ENCODE assay signal across 32 mouse cellular contexts in genomic region chr2:73877891-73878290, GRCm38 (mm10).
"Had no signal": no experiment of that assay in that cellular context is flagged by ENCODE, and none has a peak within 500 bp of the region (broad histone marks: within the 10 kb centered on the region; RNA-seq: fewer than 3 reads in every experiment).

No protein-coding gene starts in this region.

- H3K4me3 ChIP-seq: limb, embryonic 10.5 days; limb, embryonic 12.5 days; limb, embryonic 13.5 days; limb, embryonic 15.5 days; liver, embryonic 12.5 days; liver, embryonic 13.5 days; liver, embryonic 15.5 days; lung, embryonic 15.5 days; megakaryocyte, embryonic 14.5 days; midbrain, embryonic 10.5 days; midbrain, embryonic 12.5 days; midbrain, embryonic 13.5 days; midbrain, embryonic 15.5 days; myocyte; neural tube, embryonic 12.5 days had no signal

- ATAC-seq: liver, embryonic 12.5 days; liver, postnatal 0 days; lung, postnatal 0 days; midbrain, embryonic 13.5 days; midbrain, embryonic 15.5 days; midbrain, embryonic 16.5 days had no signal

- H3K27me3 ChIP-seq: limb, embryonic 12.5 days; limb, embryonic 13.5 days; limb, embryonic 15.5 days; liver, embryonic 12.5 days; liver, embryonic 13.5 days; liver, embryonic 15.5 days; lung, embryonic 15.5 days; megakaryocyte, embryonic 14.5 days; midbrain, embryonic 12.5 days; midbrain, embryonic 13.5 days; midbrain, embryonic 15.5 days; neural tube, embryonic 12.5 days had no signal

- H3K27ac ChIP-seq: limb, embryonic 10.5 days; limb, embryonic 12.5 days; limb, embryonic 13.5 days; limb, embryonic 15.5 days; liver, embryonic 12.5 days; liver, embryonic 13.5 days; liver, embryonic 14.5 days; liver, embryonic 15.5 days; lung, embryonic 15.5 days; macrophage; midbrain, embryonic 10.5 days; midbrain, embryonic 12.5 days; midbrain, embryonic 13.5 days; midbrain, embryonic 15.5 days; neural tube, embryonic 12.5 days had no signal

- DNase-seq: left cerebral cortex, postnatal 4 days; liver; liver, embryonic 13.5 days; liver, postnatal 0 days; lung, adult 18-20 months; lung, adult 2 months; lung, embryonic 14.5 days; lung, postnatal 10 days; lung, postnatal 14 days; lung, postnatal 36 days; lung, postnatal 4 days; midbrain, embryonic 14.5 days had no signal

- H3K9me3 ChIP-seq: limb, embryonic 10.5 days; limb, embryonic 12.5 days; limb, embryonic 13.5 days; limb, embryonic 15.5 days; liver, embryonic 12.5 days; liver, embryonic 13.5 days; liver, embryonic 15.5 days; lung, embryonic 15.5 days; megakaryocyte, embryonic 14.5 days; midbrain, embryonic 10.5 days; midbrain, embryonic 12.5 days; midbrain, embryonic 13.5 days; midbrain, embryonic 15.5 days; neural tube, embryonic 12.5 days had no signal

- H3K4me1 ChIP-seq: limb, embryonic 10.5 days; limb, embryonic 12.5 days; limb, embryonic 13.5 days; limb, embryonic 15.5 days; lung, embryonic 15.5 days; midbrain, embryonic 10.5 days; midbrain, embryonic 12.5 days; midbrain, embryonic 13.5 days; midbrain, embryonic 15.5 days; neural tube, embryonic 12.5 days had no signal

- H3K9ac ChIP-seq: limb, embryonic 12.5 days; limb, embryonic 13.5 days; limb, embryonic 15.5 days; liver, embryonic 12.5 days; liver, embryonic 13.5 days; liver, embryonic 14.5 days; liver, embryonic 15.5 days; liver, postnatal 0 days; lung, embryonic 14.5 days; lung, embryonic 15.5 days; midbrain, embryonic 12.5 days; midbrain, embryonic 13.5 days; midbrain, embryonic 15.5 days; neural tube, embryonic 12.5 days had no signal

- H3K4me2 ChIP-seq: limb, embryonic 12.5 days; limb, embryonic 13.5 days; limb, embryonic 15.5 days; liver, embryonic 11.5 days; liver, embryonic 12.5 days; liver, embryonic 13.5 days; liver, embryonic 15.5 days; lung, embryonic 14.5 days; lung, embryonic 15.5 days; midbrain, embryonic 11.5 days; midbrain, embryonic 12.5 days; midbrain, embryonic 13.5 days; midbrain, embryonic 15.5 days; neural tube, embryonic 12.5 days had no signal

- H3K36me3 ChIP-seq: midbrain, embryonic 15.5 days had no signal
